Mouse (Mus musculus): ENCODE measurements around the gene Lypd8. TPM values are rescaled to one million over a fixed set of nuclear protein-coding genes. Genes with fewer than 3 reads are reported as not detected.

Lypd8 gene
- total and polyA plus RNA-seq, 2 experiments from 2014 or later = not detected

DNA sequence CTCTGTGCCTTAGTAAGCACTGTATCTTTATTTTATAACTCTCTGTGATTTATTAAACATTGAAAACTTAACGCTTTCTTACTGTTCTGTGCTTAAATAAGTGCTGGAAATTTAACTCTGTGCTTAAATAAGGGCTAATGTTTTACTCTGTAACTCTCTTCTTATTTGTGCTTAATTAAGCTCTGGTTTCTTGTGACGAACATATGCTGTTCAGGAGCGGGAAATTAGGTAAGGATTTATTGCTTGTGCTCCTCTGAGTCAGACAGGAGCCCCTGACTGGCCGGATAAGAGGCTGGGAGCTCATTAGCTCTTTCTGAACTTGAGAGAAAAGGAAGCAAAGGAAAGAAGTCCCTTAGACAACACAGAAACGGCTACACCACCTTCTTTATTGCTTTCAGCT lies 59.0 kb downstream of the Lypd8 start:
- H3K4me1 ChIP-seq (ENCODE audit: insufficient read depth) = no peaks in the 10 kb centered on the region
- no peaks in the 10 kb centered on the region for H3K36me3 ChIP-seq (ENCODE audit: insufficient read depth)
- H3K9ac ChIP-seq = no peak overlapping the region
- H3K27me3 ChIP-seq (ENCODE audit: insufficient read depth, low read length) = no peaks in the 10 kb centered on the region
- no peaks in the 10 kb centered on the region for H3K9me3 ChIP-seq (ENCODE audit: low read length)
- H3K4me3 ChIP-seq (ENCODE audit: low read depth, low read length) = no peak overlapping the region
- WGBS = 21% methylated on average over 5 of the region's 5 CpGs
- ATAC-seq (no peak), DNase-seq (no peak)
- H3K4me2 ChIP-seq (ENCODE audit: low read depth) = no peak overlapping the region
- H3K27ac ChIP-seq (ENCODE audit: low read depth, low read length) = no peak overlapping the region
- no peak for TF ChIP-seq CTCF (IDR thresholded peaks at IDR 0.05; ENCODE audit: low read depth)

Other genes starting within 250 kb of the Lypd8 start
- gene Gemin5, start 210.5 kb upstream of the Lypd8 start, total RNA-seq (2014; rRNA removed) = 18.4 and 19.2 TPM in 2 replicates
- 6.2 and 9.1 TPM in 2 replicates for gene Gemin5, start 210.5 kb upstream of the Lypd8 start, polyA plus RNA-seq (2015; fragmentation: Nextera tagmentation; extraction: Ambion mirVana)
- 39.4 and 70.9 TPM in 2 replicates for gene Mrpl22, start 207.4 kb upstream of the Lypd8 start, total RNA-seq (2014; rRNA removed)
- gene Mrpl22, start 207.4 kb upstream of the Lypd8 start, polyA plus RNA-seq (2015; fragmentation: Nextera tagmentation; extraction: Ambion mirVana) = 107 TPM in 2 replicates
- 1.1 and 1.8 TPM in 2 replicates for gene Igtp, start 179.5 kb upstream of the Lypd8 start, total RNA-seq (2014; rRNA removed)
- gene Igtp, start 179.5 kb upstream of the Lypd8 start, polyA plus RNA-seq (2015; fragmentation: Nextera tagmentation; extraction: Ambion mirVana) = 1.7 and 2.6 TPM in 2 replicates
- 1.2 and 2.3 TPM in 2 replicates for gene Irgm2, start 179.4 kb upstream of the Lypd8 start, total RNA-seq (2014; rRNA removed)
- 0.64 and 0.70 TPM in 2 replicates for gene Irgm2, start 179.4 kb upstream of the Lypd8 start, polyA plus RNA-seq (2015; fragmentation: Nextera tagmentation; extraction: Ambion mirVana)
- gene 4930438A08Rik, start 104.2 kb upstream of the Lypd8 start, total RNA-seq (2014; rRNA removed) = not detected in 2 replicates
- 0.10 TPM in 1 of 2 replicates, not detected in the other for gene 4930438A08Rik, start 104.2 kb upstream of the Lypd8 start, polyA plus RNA-seq (2015; fragmentation: Nextera tagmentation; extraction: Ambion mirVana)
- 25.6 and 30.0 TPM in 2 replicates for gene Zfp692, start 72.0 kb upstream of the Lypd8 start, total RNA-seq (2014; rRNA removed)
- gene Zfp692, start 72.0 kb upstream of the Lypd8 start, polyA plus RNA-seq (2015; fragmentation: Nextera tagmentation; extraction: Ambion mirVana) = 14.8 and 17.7 TPM in 2 replicates
- 41.5 and 41.7 TPM in 2 replicates for gene Zfp672, start 48.7 kb upstream of the Lypd8 start, total RNA-seq (2014; rRNA removed)
- 38.8 and 41.2 TPM in 2 replicates for gene Zfp672, start 48.7 kb upstream of the Lypd8 start, polyA plus RNA-seq (2015; fragmentation: Nextera tagmentation; extraction: Ambion mirVana)
- gene Sh3bp5l, start 48.3 kb upstream of the Lypd8 start, total RNA-seq (2014; rRNA removed) = 43.1 and 44.3 TPM in 2 replicates
- gene Sh3bp5l, start 48.3 kb upstream of the Lypd8 start, polyA plus RNA-seq (2015; fragmentation: Nextera tagmentation; extraction: Ambion mirVana) = 35.8 and 44.9 TPM in 2 replicates
- not detected in 2 replicates for gene 1810065E05Rik, start 42.1 kb downstream of the Lypd8 start, total RNA-seq (2014; rRNA removed)
- not detected in 2 replicates for gene 1810065E05Rik, start 42.1 kb downstream of the Lypd8 start, polyA plus RNA-seq (2015; fragmentation: Nextera tagmentation; extraction: Ambion mirVana)
- not detected in 2 replicates for gene Gm12253, start 53.5 kb downstream of the Lypd8 start, total RNA-seq (2014; rRNA removed)
- gene Gm12253, start 53.5 kb downstream of the Lypd8 start, polyA plus RNA-seq (2015; fragmentation: Nextera tagmentation; extraction: Ambion mirVana) = not detected in 2 replicates
- gene Lypd9, start 73.9 kb downstream of the Lypd8 start, total RNA-seq (2014; rRNA removed) = not detected in 2 replicates
- not detected in 2 replicates for gene Lypd9, start 73.9 kb downstream of the Lypd8 start, polyA plus RNA-seq (2015; fragmentation: Nextera tagmentation; extraction: Ambion mirVana)
- gene Olfr30, start 83.2 kb downstream of the Lypd8 start, total RNA-seq (2014; rRNA removed) = not detected in 2 replicates
- gene Olfr30, start 83.2 kb downstream of the Lypd8 start, polyA plus RNA-seq (2015; fragmentation: Nextera tagmentation; extraction: Ambion mirVana) = not detected in 2 replicates
- gene Olfr332, start 113.5 kb downstream of the Lypd8 start, total RNA-seq (2014; rRNA removed) = not detected in 2 replicates
- 0.29 TPM in 1 of 2 replicates, not detected in the other for gene Olfr332, start 113.5 kb downstream of the Lypd8 start, polyA plus RNA-seq (2015; fragmentation: Nextera tagmentation; extraction: Ambion mirVana)
- gene Olfr331, start 123.5 kb downstream of the Lypd8 start, total RNA-seq (2014; rRNA removed) = not detected in 2 replicates
- not detected in 2 replicates for gene Olfr331, start 123.5 kb downstream of the Lypd8 start, polyA plus RNA-seq (2015; fragmentation: Nextera tagmentation; extraction: Ambion mirVana)
- gene Olfr330, start 155.8 kb downstream of the Lypd8 start, total RNA-seq (2014; rRNA removed) = 0.24 TPM in 1 of 2 replicates, not detected in the other
- not detected in 2 replicates for gene Olfr330, start 155.8 kb downstream of the Lypd8 start, polyA plus RNA-seq (2015; fragmentation: Nextera tagmentation; extraction: Ambion mirVana)
- gene Olfr329-ps, start 167.4 kb downstream of the Lypd8 start, total RNA-seq (2014; rRNA removed) = not detected in 2 replicates
- gene Olfr329-ps, start 167.4 kb downstream of the Lypd8 start, polyA plus RNA-seq (2015; fragmentation: Nextera tagmentation; extraction: Ambion mirVana) = not detected in 2 replicates
- gene Olfr328, start 176.6 kb downstream of the Lypd8 start, total RNA-seq (2014; rRNA removed) = not detected in 2 replicates
- gene Olfr328, start 176.6 kb downstream of the Lypd8 start, polyA plus RNA-seq (2015; fragmentation: Nextera tagmentation; extraction: Ambion mirVana) = not detected in 2 replicates
- not detected in 2 replicates for gene Olfr224, start 191.5 kb downstream of the Lypd8 start, total RNA-seq (2014; rRNA removed)
- gene Olfr224, start 191.5 kb downstream of the Lypd8 start, polyA plus RNA-seq (2015; fragmentation: Nextera tagmentation; extraction: Ambion mirVana) = 0.10 TPM in 1 of 2 replicates, not detected in the other
- gene Olfr325, start 198.7 kb downstream of the Lypd8 start, total RNA-seq (2014; rRNA removed) = not detected in 2 replicates
- gene Olfr325, start 198.7 kb downstream of the Lypd8 start, polyA plus RNA-seq (2015; fragmentation: Nextera tagmentation; extraction: Ambion mirVana) = not detected in 2 replicates
- gene Olfr324, start 216.1 kb downstream of the Lypd8 start, total RNA-seq (2014; rRNA removed) = not detected in 2 replicates
- gene Olfr324, start 216.1 kb downstream of the Lypd8 start, polyA plus RNA-seq (2015; fragmentation: Nextera tagmentation; extraction: Ambion mirVana) = 0.13 TPM in 1 of 2 replicates, not detected in the other
- gene 2210407C18Rik, start 237.0 kb downstream of the Lypd8 start, total RNA-seq (2014; rRNA removed) = not detected in 2 replicates
- not detected in 2 replicates for gene 2210407C18Rik, start 237.0 kb downstream of the Lypd8 start, polyA plus RNA-seq (2015; fragmentation: Nextera tagmentation; extraction: Ambion mirVana)

Data from forebrain, postnatal 0 days (tissue).